Mouse (Mus musculus): ENCODE data around the gene Edrf1.

DNA sequence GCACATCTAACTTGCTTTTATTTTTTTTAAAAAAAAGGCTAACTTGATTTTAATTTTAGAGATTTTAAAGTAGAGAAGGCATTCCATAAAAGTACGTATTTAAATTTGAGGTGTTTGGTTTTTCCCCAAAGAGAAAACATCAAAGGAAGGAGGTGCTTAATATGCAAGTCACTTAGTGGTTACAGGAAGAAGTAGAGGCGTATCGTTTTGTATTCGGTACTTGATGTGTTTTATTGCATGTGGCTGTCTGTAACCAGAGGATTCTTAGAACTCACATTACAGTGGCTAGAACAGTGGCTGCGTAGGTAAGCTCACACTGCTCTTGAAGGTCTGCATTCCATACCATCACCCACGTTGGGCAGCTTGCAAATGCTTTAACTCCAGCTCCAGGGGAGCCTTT is 8.4 kb downstream of the Edrf1 start:
- TF ChIP-seq CTCF (IDR thresholded peaks at IDR 0.05; ENCODE audit: low read depth) (no peak), EP300 (IDR thresholded peaks at IDR 0.05; ENCODE audit: low read depth) (no peak)

Data from liver, embryonic 14.5 days (tissue).